Mouse (Mus musculus) G1E (cell line): ENCODE measurements around the gene Lrrc4b.

ENCODE experiments used
- CTCF ChIP-seq: IDR thresholded peaks from 2 replicates; pipeline ENCODE4 v1.5.1; 2012; ENCODE audit warnings: low read depth, low read length, inconsistent platforms, mixed read lengths
- GATA1 ChIP-seq: IDR thresholded peaks from 2 replicates; pipeline ENCODE4 v1.6.1; 2012; ENCODE audit warnings: borderline replicate concordance, low read length, inconsistent platforms, mixed read lengths
- POLR2AphosphoS5 ChIP-seq: IDR thresholded peaks from 2 replicates; pipeline ENCODE4 v1.6.1; 2012; ENCODE audit warnings: low read depth, low read length, inconsistent platforms; ENCODE audit not compliant: insufficient replicate concordance
- TAL1 ChIP-seq: conservative IDR thresholded peaks from 2 replicates; pipeline ENCODE4 v1.6.1; 2012; ENCODE audit warnings: low read depth, low read length, inconsistent platforms, mixed read lengths

DNA sequence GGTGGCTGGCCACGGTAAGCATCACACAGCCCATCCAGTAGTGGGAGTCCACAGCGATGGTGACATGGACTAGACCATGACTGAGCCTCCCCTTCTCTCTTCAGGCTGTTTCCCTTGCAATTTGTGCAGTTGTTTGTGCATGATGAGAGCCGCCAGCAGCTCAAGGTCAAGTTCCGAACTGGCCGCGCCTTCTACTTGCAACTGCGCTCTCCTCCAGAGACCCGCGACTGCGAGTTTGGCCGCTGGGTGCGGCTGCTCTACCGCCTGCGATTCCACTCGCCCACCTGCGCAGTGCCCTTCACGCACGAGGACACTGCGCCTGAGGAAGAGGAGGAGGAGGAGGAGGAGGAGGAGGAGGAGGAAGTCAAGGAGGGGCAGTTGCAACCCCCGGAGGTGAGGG is 71.2 kb downstream of the Lrrc4b start:
- TF ChIP-seq CTCF = no peak
- TF ChIP-seq GATA1 = no peak
- no peak for TF ChIP-seq POLR2AphosphoS5
- TF ChIP-seq TAL1 = no peak
